Mouse (Mus musculus) forebrain, embryonic 10.5 days (tissue): ENCODE measurements at regions not wholly inside any gene's neighbourhood (a gene's known extent, or its start where the extent isn't known, plus 50 kb on each side); places are given as distances from the start of the nearest gene placed in this dataset.

Experiments used
- DNase-seq: peaks from one replicate; pipeline ENCODE4 v3.0.0-alpha.2; 2017; ENCODE audit warnings: low spot score; ENCODE audit errors: extremely low spot score
- H3K27ac ChIP-seq: fragments of 300-500 bp; sonication (generic); 2 replicates; pipeline ENCODE4 v1.5.1; 2016; ENCODE audit warnings: mild to moderate bottlenecking
- H3K27me3 ChIP-seq: fragments of 300-500 bp; sonication (generic); 2 replicates; pipeline ENCODE4 v1.6.1; 2016; ENCODE audit warnings: mild to moderate bottlenecking; ENCODE audit not compliant: poor library complexity, severe bottlenecking
- H3K36me3 ChIP-seq: fragments of 300-500 bp; sonication (generic); replicated peaks from 2 replicates; pipeline ENCODE4 v1.6.1; 2016; ENCODE audit warnings: mild to moderate bottlenecking, moderate library complexity
- H3K4me1 ChIP-seq: fragments of 300-500 bp; sonication (generic); 2 replicates; pipeline ENCODE4 v1.6.1; 2016
- H3K4me3 ChIP-seq: fragments of 300-500 bp; sonication (generic); 2 replicates; pipeline ENCODE4 v1.5.1; 2016; ENCODE audit warnings: mild to moderate bottlenecking, moderate library complexity
- H3K9me3 ChIP-seq: fragments of 300-500 bp; sonication (generic); 2 replicates; pipeline ENCODE4 v1.6.1; 2016; ENCODE audit warnings: mild to moderate bottlenecking, moderate library complexity
- WGBS: fragments of 180-500 bp; shearing (Covaris S2); methylation state at CpG from one replicate; pipeline ENCODE4 v1.1.7; 2016; 5-methylcytosine and 5-hydroxymethylcytosine counted together

DNA sequence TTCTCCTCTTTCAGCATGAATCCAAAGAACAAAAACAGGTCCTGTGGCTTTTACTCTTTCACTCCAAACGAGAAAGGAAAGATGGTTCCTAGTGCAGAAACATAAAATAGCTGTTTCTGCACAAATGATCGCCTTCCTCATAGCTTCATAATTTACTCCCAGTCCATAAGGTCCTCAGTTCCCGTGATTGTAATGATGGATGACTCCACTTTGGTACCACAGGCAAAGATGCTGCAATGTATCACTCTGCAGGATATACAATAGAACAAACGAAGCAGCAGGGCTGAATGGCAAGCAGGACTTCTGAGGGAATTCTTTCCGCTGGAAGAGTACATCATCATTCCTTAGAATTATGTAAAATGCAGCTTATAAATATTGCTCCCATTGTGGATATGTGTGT lies 652.8 kb downstream of the Robo2 start:
- 71% methylated on average over 5 of the region's 5 CpGs for WGBS
- no peak overlapping the region for H3K4me3 ChIP-seq

DNA sequence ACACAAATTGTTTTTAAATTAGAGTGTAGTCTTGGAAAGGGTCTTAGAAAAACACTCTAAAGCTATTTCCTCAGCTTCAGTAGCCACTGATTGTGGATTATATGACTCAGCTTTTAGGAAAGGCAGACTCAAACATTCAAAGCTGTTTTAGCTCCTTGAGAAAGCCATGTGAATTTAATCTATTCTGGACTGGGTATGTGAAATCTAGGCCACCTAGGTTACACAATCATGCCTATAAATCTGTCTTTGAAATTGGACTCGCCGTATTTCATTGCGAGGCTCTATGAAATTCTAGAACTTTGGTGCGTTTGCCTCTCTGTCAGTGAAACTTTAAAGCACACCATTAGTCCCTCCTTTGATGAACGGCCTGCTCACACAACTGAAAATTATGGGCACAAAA lies 657.3 kb downstream of the Robo2 start:
- H3K36me3 ChIP-seq: no peaks in the 10 kb centered on the region
- WGBS: 85% methylated on average over 5 of the region's 5 CpGs
- no peaks in the 10 kb centered on the region for H3K9me3 ChIP-seq
- no peak for DNase-seq
- H3K27ac ChIP-seq: no peak overlapping the region
- H3K27me3 ChIP-seq: no peaks in the 10 kb centered on the region
- H3K4me3 ChIP-seq: no peak overlapping the region
- no peaks in the 10 kb centered on the region for H3K4me1 ChIP-seq

More for the DNA sequence above, 652.8 kb downstream of the Robo2 start:
- Histone ChIP-seq H3K27me3 (no peaks in the 10 kb centered on the region), H3K4me1 (no peaks in the 10 kb centered on the region), H3K9me3 (no peaks in the 10 kb centered on the region), H3K36me3 (no peaks in the 10 kb centered on the region), H3K27ac (no peak overlapping the region)
- DNase-seq: no peak

DNA sequence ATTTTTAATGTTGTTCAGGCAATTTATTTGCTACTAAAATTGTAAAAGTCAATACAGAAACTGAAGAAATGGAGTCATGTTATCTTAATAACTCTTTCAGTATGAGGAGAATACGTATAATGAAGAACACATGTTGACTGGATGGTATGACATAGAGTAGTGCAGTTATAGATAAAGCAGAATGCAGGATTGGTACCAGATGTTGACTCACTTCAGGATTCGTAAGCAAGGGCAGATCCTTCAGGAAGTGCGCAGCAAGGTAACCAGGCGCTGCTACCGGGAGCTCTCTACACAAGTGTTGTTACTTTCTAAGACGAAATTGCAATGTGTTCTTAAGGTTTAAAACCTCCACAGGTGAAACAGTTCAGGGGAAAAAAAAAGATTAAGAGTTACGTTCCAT lies 683.3 kb downstream of the Robo2 start:
- DNase-seq: no peak
- Histone ChIP-seq H3K27ac (no peak overlapping the region), H3K36me3 (no peaks in the 10 kb centered on the region), H3K27me3 (no peaks in the 10 kb centered on the region), H3K4me1 (no peaks in the 10 kb centered on the region), H3K9me3 (no peaks in the 10 kb centered on the region), H3K4me3 (no peak overlapping the region)
- 76% methylated on average over 7 of the region's 7 CpGs for WGBS

DNA sequence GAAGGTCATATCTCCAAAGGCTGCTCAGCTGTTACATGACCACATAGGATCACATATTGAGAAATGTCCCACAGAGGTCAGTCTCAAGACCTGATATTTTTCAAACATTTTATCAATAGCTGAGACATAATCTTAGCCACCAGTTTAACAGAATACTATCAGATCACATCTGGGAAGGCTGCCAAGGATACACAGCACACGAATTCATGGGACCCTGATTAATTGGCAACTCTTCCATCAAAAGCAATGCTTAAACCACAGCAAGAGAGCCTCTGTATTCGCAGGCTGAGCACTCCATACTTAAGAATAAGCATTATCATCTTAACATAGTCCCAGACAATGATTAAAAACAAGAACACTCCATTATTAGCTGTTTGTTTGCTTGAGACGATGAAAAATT lies 691.9 kb downstream of the Robo2 start:
- no peaks in the 10 kb centered on the region for H3K4me1 ChIP-seq
- WGBS: 92% methylated on average over 3 of the region's 3 CpGs
- no peak overlapping the region for H3K27ac ChIP-seq
- no peaks in the 10 kb centered on the region for H3K36me3 ChIP-seq
- no peak overlapping the region for H3K4me3 ChIP-seq
- no peak for DNase-seq
- no peaks in the 10 kb centered on the region for H3K9me3 ChIP-seq
- no peaks in the 10 kb centered on the region for H3K27me3 ChIP-seq

DNA sequence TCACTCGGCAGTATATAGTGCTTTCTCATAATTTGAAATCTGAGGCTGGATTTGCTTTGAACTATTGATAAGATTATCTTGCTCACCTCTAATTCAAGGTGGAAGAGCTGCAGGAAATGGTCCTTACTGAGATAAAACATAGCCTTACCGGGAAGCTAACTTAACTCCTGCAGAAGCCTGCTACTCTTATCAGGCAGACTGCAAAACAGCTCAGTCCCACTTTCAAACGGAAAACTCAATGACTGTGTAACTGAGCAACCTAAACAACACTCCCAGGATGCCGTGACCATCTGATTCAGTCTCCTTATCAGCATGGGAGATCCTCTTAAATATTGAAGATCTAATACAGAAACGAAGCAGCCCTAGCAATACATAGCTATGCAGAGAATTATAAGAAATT lies 695.3 kb downstream of the Robo2 start:
- Histone ChIP-seq H3K27ac (no peak overlapping the region), H3K4me1 (no peaks in the 10 kb centered on the region), H3K36me3 (no peaks in the 10 kb centered on the region), H3K27me3 (no peaks in the 10 kb centered on the region), H3K4me3 (no peak overlapping the region), H3K9me3 (no peaks in the 10 kb centered on the region)
- DNase-seq: no peak
- WGBS: 81% methylated on average over 5 of the region's 5 CpGs

DNA sequence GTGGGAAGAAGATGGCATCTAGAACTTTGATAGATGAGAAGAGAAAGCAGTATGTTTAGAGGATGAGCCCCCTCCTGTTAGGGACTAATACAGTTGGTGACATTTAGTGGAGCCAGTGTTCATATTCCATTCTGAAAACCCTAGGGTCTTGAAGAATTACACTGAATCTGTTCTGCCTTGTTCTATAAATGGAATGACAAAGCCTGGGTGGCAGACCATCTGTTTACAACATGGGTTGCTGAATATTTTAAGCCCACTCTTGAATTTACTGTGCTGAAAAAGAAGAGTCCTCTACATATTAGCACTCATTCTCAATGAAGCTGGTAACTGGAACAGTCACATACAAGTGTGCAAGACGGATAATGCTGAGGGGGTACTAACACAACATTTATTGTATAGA lies 704.6 kb downstream of the Robo2 start:
- H3K9me3 ChIP-seq: no peaks in the 10 kb centered on the region
- 89% methylated on average over 1 of the region's 1 CpGs for WGBS
- H3K27ac ChIP-seq: no peak overlapping the region
- H3K27me3 ChIP-seq: no peaks in the 10 kb centered on the region
- DNase-seq: no peak
- peaks cover 5% of the 10 kb centered on the region for H3K4me1 ChIP-seq
- H3K4me3 ChIP-seq: no peak overlapping the region
- no peaks in the 10 kb centered on the region for H3K36me3 ChIP-seq

DNA sequence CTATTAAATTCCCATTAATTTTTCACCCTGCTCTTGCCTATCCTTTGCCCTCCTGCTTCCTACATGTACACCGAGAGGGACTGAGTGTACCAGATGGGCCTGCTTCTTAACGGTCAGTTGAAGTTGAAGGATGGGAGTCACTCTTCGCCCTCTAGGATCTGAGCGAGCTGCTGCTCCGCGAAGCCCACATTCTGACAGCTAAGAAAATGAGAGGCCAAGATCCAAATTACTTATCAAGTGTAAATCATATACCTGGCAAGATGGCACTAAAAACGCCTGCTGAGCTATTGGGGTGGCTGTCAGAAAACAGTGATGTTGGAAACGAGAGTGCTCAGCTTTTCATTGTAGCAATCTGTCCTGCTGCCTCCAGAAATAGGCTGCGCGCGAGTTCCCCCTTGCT lies 722.4 kb downstream of the Robo2 start:
- H3K27me3 ChIP-seq: no peaks in the 10 kb centered on the region
- H3K4me3 ChIP-seq: no peak overlapping the region
- DNase-seq: no peak
- no peaks in the 10 kb centered on the region for H3K4me1 ChIP-seq
- no peaks in the 10 kb centered on the region for H3K9me3 ChIP-seq
- 85% methylated on average over 11 of the region's 11 CpGs for WGBS
- no peak overlapping the region for H3K27ac ChIP-seq
- no peaks in the 10 kb centered on the region for H3K36me3 ChIP-seq

DNA sequence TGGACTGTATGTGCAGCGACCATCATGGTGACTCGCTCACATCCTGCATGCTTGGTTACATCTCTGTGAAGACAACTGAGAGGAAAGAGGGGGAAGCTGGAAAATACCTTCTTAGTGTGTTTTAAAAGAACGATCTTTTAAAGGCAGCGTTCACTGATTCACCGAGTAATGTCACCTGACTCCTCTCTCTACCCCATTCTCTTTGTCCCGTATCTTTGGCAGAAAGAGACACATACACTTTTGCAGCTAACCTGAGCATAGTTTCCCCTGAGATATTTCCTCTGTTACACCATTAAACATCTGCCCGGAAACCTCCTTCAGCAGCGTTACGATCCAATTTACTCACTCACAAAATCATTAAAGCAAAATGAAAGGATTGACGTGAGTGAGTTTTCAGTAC lies 731.8 kb downstream of the Robo2 start:
- WGBS: 88% methylated on average over 10 of the region's 10 CpGs
- Histone ChIP-seq H3K9me3 (no peaks in the 10 kb centered on the region), H3K4me3 (no peak overlapping the region), H3K27me3 (no peaks in the 10 kb centered on the region), H3K36me3 (no peaks in the 10 kb centered on the region), H3K27ac (no peak overlapping the region), H3K4me1 (no peaks in the 10 kb centered on the region)
- DNase-seq: no peak

DNA sequence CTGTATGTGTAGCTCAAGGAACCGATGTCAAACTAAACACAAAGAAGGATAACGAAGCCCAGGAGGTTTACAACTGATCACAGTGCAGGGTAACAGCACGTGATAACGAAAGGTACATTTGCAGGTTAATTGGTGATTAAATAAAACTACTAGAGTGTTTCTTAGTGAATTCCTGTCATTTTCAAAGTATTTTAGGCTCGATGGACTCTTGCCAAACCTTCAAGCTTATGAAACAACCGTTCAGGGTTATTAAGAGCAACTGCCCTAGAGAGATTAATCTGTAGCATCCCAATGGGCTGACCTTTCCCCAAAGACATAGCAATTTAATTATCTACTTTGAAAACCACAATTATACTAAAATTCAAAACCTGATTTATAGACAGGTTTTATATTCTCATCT lies 741.1 kb downstream of the Robo2 start:
- Histone ChIP-seq H3K27me3 (no peaks in the 10 kb centered on the region), H3K27ac (no peak overlapping the region), H3K4me1 (no peaks in the 10 kb centered on the region), H3K4me3 (no peak overlapping the region), H3K9me3 (no peaks in the 10 kb centered on the region), H3K36me3 (no peaks in the 10 kb centered on the region)
- DNase-seq: no peak
- 78% methylated on average over 6 of the region's 6 CpGs for WGBS

DNA sequence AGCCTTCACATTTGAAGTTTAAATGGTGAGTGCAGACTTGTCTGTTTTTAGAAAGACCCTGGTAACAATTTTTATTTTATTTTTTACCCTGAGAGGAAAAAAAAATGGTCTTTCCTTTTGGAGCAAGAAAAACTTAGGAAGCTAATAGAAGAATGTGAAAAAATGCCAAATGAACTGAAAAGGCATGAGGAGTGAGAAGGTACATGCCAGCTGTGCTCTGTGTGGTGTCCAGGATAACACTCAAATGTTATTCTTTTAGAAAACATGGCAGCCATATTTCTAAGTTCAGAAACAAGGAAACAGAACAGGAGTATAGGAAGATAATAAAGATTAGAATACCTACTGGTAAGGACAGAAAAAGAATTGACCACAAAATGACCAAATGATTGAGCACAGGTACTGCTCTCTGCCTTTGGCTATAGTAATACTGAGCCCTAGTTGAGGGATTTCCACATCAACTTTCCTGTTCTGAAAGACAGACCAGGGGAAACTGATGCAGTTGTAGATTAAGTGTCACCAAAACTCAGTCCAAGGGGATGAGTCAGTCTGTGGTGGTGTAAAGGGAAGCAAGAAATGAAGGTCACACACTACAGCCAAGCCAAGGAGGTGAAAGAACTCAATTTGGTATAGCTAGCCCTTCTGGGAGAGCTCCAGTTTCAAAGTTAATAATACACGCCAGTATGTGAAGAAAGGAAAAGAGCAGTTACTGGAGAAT lies 758.5 kb downstream of the Robo2 start:
- Histone ChIP-seq H3K9me3 (no peaks in the 10 kb centered on the region), H3K36me3 (no peaks in the 10 kb centered on the region), H3K4me1 (no peaks in the 10 kb centered on the region), H3K27me3 (no peaks in the 10 kb centered on the region), H3K27ac (no peak overlapping the region), H3K4me3 (no peak overlapping the region)
- WGBS: 86% methylated on average over 1 of the region's 1 CpGs
- no peak for DNase-seq

DNA sequence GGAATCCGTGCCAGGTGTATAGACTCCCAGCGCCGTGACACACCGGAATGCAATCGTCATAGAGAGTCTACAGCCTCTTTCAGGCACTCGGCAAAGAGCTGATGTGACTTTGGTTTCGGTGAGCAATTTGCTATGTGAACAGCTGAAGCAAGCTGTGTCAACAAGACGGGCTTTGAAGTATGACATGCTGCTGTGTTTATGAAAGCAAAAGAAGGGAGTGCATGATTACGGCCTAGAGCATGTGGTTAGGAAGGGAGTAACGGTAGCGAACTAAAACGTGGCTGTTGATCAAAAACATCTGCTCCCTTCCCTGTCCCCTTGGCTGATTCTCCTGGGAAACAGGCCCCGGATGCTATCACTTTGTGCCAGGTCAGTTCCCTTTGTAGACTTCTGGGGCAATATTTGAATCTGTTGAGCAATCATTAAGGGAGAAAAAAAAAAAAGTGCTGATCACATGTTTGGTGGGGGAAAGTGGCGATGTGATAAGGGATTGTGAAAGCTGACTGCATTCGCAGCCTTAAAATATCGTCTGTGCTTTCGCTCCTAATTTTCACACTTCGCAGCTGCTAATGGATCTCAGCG lies 764.3 kb downstream of the Robo2 start:
- H3K9me3 ChIP-seq: no peaks in the 10 kb centered on the region
- peak; percentile 16 for DNase-seq
- no peaks in the 10 kb centered on the region for H3K36me3 ChIP-seq
- H3K4me1 ChIP-seq: 0 out of 2 replicates have a peak, but pooled peaks cover 6% of the 10 kb centered on the region
- H3K4me3 ChIP-seq: no peak overlapping the region
- WGBS: 69% methylated on average over 19 of the region's 19 CpGs
- H3K27me3 ChIP-seq: no peaks in the 10 kb centered on the region
- H3K27ac ChIP-seq: no peak overlapping the region

DNA sequence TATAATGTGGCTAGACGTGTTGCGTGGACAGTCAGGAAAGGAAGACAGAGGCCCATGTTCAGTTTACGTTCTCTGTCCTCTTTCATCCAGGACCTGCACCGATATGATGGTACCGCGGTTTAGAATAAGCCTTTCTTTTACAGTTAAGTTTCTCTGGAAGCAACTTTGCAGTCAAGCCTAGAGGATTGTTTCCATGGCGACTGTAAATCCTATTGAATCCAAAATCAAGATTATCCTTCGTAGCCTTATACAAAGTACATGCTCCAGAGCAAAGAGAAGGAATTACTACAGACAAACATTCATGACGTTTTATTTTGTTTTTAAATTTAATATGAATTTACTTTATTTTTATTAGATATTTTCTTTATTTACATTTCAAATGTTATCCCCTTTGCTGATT lies 798.6 kb downstream of the Robo2 start:
- Histone ChIP-seq H3K9me3 (no peaks in the 10 kb centered on the region), H3K4me3 (no peak overlapping the region), H3K36me3 (no peaks in the 10 kb centered on the region), H3K27ac (no peak overlapping the region), H3K4me1 (no peaks in the 10 kb centered on the region), H3K27me3 (no peaks in the 10 kb centered on the region)
- no peak for DNase-seq
- 93% methylated on average over 9 of the region's 9 CpGs for WGBS

DNA sequence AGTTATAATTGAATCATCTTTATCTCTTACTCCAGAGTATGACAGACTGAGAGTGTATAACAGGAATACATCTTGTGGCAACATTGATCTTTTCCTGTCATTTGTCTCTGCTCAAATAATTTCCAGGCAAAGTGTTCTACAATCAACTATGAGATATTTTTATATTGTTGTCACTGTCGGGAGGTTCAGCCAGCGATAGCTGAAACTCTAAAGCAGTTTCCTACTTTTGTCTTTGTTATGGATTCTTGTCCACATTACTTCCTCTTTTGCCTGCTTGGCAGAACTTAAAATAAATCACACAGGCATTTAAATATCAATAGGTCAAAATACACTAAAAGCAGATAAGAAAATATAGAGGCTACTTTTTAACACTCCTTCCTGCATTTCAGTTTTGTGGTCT lies 820.2 kb downstream of the Robo2 start:
- 87% methylated on average over 2 of the region's 2 CpGs for WGBS
- Histone ChIP-seq H3K27me3 (no peaks in the 10 kb centered on the region), H3K4me3 (no peak overlapping the region), H3K9me3 (no peaks in the 10 kb centered on the region), H3K36me3 (no peaks in the 10 kb centered on the region), H3K27ac (no peak overlapping the region), H3K4me1 (no peaks in the 10 kb centered on the region)
- DNase-seq: no peak

DNA sequence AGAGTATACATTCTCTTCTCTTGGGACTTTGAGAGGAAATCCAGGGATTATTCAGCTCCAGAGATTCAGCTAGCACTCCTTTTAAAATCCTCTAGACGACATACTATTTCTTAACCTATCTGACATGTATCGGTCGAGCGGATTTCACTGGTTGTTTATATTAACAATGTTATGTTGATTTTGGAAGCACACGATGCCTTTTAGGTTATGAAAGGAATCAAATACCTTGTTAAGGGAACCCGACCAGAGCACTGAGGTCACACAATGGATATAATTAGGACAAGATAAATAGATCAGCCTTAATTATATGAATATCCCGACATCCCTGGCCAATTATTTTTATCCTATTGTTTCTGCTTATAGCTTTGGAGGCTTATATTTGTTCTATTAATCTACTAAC lies 850.4 kb downstream of the Robo2 start:
- H3K4me3 ChIP-seq: no peak overlapping the region
- 83% methylated on average over 7 of the region's 7 CpGs for WGBS
- H3K36me3 ChIP-seq: no peaks in the 10 kb centered on the region
- no peaks in the 10 kb centered on the region for H3K9me3 ChIP-seq
- H3K4me1 ChIP-seq: no peaks in the 10 kb centered on the region
- DNase-seq: no peak
- H3K27me3 ChIP-seq: no peaks in the 10 kb centered on the region
- no peak overlapping the region for H3K27ac ChIP-seq
